Mouse (Mus musculus): ENCODE results near the gene Rab36. TPM values are rescaled to one million over a fixed set of nuclear protein-coding genes. Genes with fewer than 3 reads are reported as not detected.

Rab36 gene
- 10 to 100 TPM; 37.7 to 39.6 TPM for total RNA-seq (2021)
- long read RNA-seq, experiment 1, transcript Rab36-209 (11 exons, 2,620 nt): major isoform, 11 of 38 reads
- long read RNA-seq, experiment 1, partial matches to known transcripts: 7 of 38 reads
- long read RNA-seq, experiment 1, other reads (novel, unspliced or antisense): 18 of 38 reads
- long read RNA-seq, experiment 2, transcript Rab36-209 (11 exons, 2,620 nt): major isoform, 11 of 34 reads
- long read RNA-seq, experiment 2, partial matches to known transcripts: 6 of 34 reads
- long read RNA-seq, experiment 2, other reads (novel, unspliced or antisense): 16 of 34 reads

- DNase-seq (ENCODE audit: low spot score in 2 of 2): peak; percentile 94 to 97
- intact Hi-C loops (cut with DNase I): no loop called here
Measured at GRCm38 (mm10) chr10:75036883-75037379, at the start of gene Rab36. Gene Rab36 (plus strand): TSS chr10:75037058.

- no peak for DNase-seq (ENCODE audit: low spot score in 2 of 2)
- intact Hi-C loops (cut with DNase I): no loop called here
Measured at GRCm38 (mm10) chr10:74987698-74988470, 49.0 kb upstream of the Rab36 start.

GRCm38 (mm10) chr10:74989814-74990213 is 47.0 kb upstream of the Rab36 start:
- intact Hi-C loops (cut with DNase I): no loop called here
- DNase-seq (ENCODE audit: low spot score in 2 of 2): no peak

- intact Hi-C loops (cut with DNase I): no loop called here
- DNase-seq (ENCODE audit: low spot score in 2 of 2): no peak
Measured at GRCm38 (mm10) chr10:74990584-74991322, 46.1 kb upstream of the Rab36 start.

GRCm38 (mm10) chr10:74994863-74995262 is 42.0 kb upstream of the Rab36 start:
- no peak for DNase-seq (ENCODE audit: low spot score in 2 of 2)
- intact Hi-C loops (cut with DNase I): no loop called here

GRCm38 (mm10) chr10:74995377-74995776 is 41.5 kb upstream of the Rab36 start:
- intact Hi-C loops (cut with DNase I): no loop called here
- peak; percentile 33 to 63 for DNase-seq (ENCODE audit: low spot score in 2 of 2)

GRCm38 (mm10) chr10:75001391-75001790 is 35.5 kb upstream of the Rab36 start:
- no peak for DNase-seq (ENCODE audit: low spot score in 2 of 2)
- intact Hi-C loops (cut with DNase I): no loop called here

- intact Hi-C loops (cut with DNase I): no loop called here
- DNase-seq (ENCODE audit: low spot score in 2 of 2): no peak
Measured at GRCm38 (mm10) chr10:75004067-75004466, 32.8 kb upstream of the Rab36 start.

GRCm38 (mm10) chr10:75006889-75007662 is 29.8 kb upstream of the Rab36 start:
- intact Hi-C loops (cut with DNase I): no loop called here
- peak; percentile 75 to 92 for DNase-seq (ENCODE audit: low spot score in 2 of 2)

GRCm38 (mm10) chr10:75010704-75011103 is 26.2 kb upstream of the Rab36 start:
- intact Hi-C loops (cut with DNase I): no loop called here
- DNase-seq (ENCODE audit: low spot score in 2 of 2): peak; percentile 53 to 61

GRCm38 (mm10) chr10:75015465-75015864 is 21.4 kb upstream of the Rab36 start:
- DNase-seq (ENCODE audit: low spot score in 2 of 2): no peak
- intact Hi-C loops (cut with DNase I): no loop called here

GRCm38 (mm10) chr10:75016481-75016880 is 20.4 kb upstream of the Rab36 start:
- no peak for DNase-seq (ENCODE audit: low spot score in 2 of 2)

GRCm38 (mm10) chr10:75020271-75020670 is 16.6 kb upstream of the Rab36 start:
- intact Hi-C loops (cut with DNase I): loop anchor here (5.0 kb wide), 1 partner anchor 53 kb away; the partner anchor contains the start of gene Gnaz

More at GRCm38 (mm10) chr10:75016481-75016880, 20.4 kb upstream of the Rab36 start:
- intact Hi-C loops (cut with DNase I): no loop called here

GRCm38 (mm10) chr10:75021138-75021537 is 15.7 kb upstream of the Rab36 start:
- DNase-seq (ENCODE audit: low spot score in 2 of 2): peak; percentile 78 to 90
- intact Hi-C loops (cut with DNase I): loop anchor here (1.0 to 5.0 kb wide), 2 partner anchors 54 to 84 kb away; partner anchors contain the start of gene Gnaz

More at GRCm38 (mm10) chr10:75020271-75020670, 16.6 kb upstream of the Rab36 start:
- DNase-seq (ENCODE audit: low spot score in 2 of 2): no peak

- intact Hi-C loops (cut with DNase I): no loop called here
- no peak for DNase-seq (ENCODE audit: low spot score in 2 of 2)
Measured at GRCm38 (mm10) chr10:75026491-75026890, 10.4 kb upstream of the Rab36 start.

GRCm38 (mm10) chr10:75028743-75029142 is 8.1 kb upstream of the Rab36 start:
- DNase-seq (ENCODE audit: low spot score in 2 of 2): no peak
- intact Hi-C loops (cut with DNase I): no loop called here

GRCm38 (mm10) chr10:75029677-75030076 is 7.2 kb upstream of the Rab36 start:
- DNase-seq (ENCODE audit: low spot score in 2 of 2): no peak
- intact Hi-C loops (cut with DNase I): no loop called here

- intact Hi-C loops (cut with DNase I): no loop called here
- no peak for DNase-seq (ENCODE audit: low spot score in 2 of 2)
Measured at GRCm38 (mm10) chr10:75030234-75030633, 6.6 kb upstream of the Rab36 start.
